Mouse (Mus musculus) left cerebral cortex, adult 2 months (tissue): Measurements from ENCODE around the gene Nf1. TPM values are rescaled to one million over a fixed set of nuclear protein-coding genes. Genes with fewer than 3 reads are reported as not detected.

Experiments
- DNase-seq, 2 experiments: peaks; one replicate each; pipeline ENCODE4 v3.0.0; 2021 to 2022; ENCODE audit warnings: low spot score in 2 of 2, mixed read lengths in 1 of 2; ENCODE audit errors: extremely low spot score in 1 of 2
- H3K27ac ChIP-seq: fragments of 200-600 bp; 2 replicates; pipeline ENCODE4 v1.8.1; 2022
- H3K4me3 ChIP-seq: fragments of 200-600 bp; 2 replicates; pipeline ENCODE4 v1.8.1; 2022
- CTCF ChIP-seq: fragments of 200-600 bp; IDR thresholded peaks from 2 replicates; pipeline ENCODE4 v1.8.1; 2022; ENCODE audit warnings: antibody characterized with exemption, mild to moderate bottlenecking, moderate library complexity
- intact Hi-C: fragments of 180-260 bp; cut with DNase I; formaldehyde crosslinking; loops from one replicate; pipeline ENCODE4 v1.15.1; 2025
- total RNA-seq, 2 experiments: library from RNA; stranded (reverse); gene quantifications; 2 replicates each; pipeline ENCODE4 v1.2.3; 2021

Nf1 gene
- total RNA-seq, 2 experiments from 2014 or later: 129 to 131 TPM

DNA sequence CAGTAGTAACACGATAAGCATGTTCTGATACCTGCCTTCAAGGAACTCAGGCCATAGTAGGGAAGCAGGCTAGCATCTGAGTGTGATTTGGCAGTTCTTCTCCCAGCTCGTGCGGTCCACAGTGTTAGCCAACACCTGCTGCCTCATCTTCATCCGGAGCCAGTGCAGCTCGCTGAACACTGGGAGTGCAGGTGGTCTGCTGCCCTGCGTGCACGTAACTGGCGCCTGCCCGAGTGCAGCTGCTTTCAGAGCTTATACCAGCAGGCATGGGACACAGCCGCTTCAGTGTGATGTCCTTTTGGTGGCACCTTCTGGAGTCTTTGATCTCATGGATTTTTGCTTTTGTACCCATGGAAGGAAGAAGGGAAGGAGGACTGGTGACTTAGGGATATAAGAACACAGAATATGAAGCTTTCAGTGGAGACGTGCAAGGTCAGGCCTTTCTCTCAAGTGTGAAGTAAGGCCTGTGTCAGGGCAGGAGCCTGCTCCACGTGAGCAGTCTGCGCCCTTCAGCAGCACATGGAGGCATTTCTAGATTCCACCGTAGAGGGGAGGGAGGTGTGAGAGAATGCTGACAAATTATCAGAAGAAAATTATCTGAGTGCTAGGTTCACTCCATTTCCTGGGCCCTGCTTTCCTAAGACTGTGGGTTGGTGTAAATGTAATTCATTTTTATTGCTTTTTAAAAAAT lies 236.0 kb downstream of the Nf1 start:
- peak overlapping the region; percentile 1; the same call in 1 of the 2 replicates for H3K27ac ChIP-seq
- DNase-seq: no peak
- no peak overlapping the region for H3K4me3 ChIP-seq
- TF ChIP-seq CTCF: no peak
- intact Hi-C loops: loop anchor here (5.0 to 10.0 kb wide), 2 partner anchors 103 to 321 kb away; partner anchors contain the start of gene Wsb1

- peak; percentile 91 for TF ChIP-seq CTCF
- intact Hi-C loops: loop anchor here (5.0 to 10.0 kb wide), 2 partner anchors 105 to 323 kb away; partner anchors contain the start of gene Wsb1
- H3K27ac ChIP-seq: peak overlapping the region; percentile 74
These were observed 238.2 kb downstream of the Nf1 start for GRCm38 (mm10) chr11:79577741-79578140.

GRCm38 (mm10) chr11:79580660-79581059 lies 241.2 kb downstream of the Nf1 start:
- TF ChIP-seq CTCF: peak; percentile 32
- intact Hi-C loops: no loop called here
- no peak for DNase-seq
- no peak overlapping the region for H3K27ac ChIP-seq
- no peak overlapping the region for H3K4me3 ChIP-seq

More at GRCm38 (mm10) chr11:79577741-79578140, 238.2 kb downstream of the Nf1 start:
- H3K4me3 ChIP-seq: no peak overlapping the region
- DNase-seq: peak; percentile 74 to 84

DNA sequence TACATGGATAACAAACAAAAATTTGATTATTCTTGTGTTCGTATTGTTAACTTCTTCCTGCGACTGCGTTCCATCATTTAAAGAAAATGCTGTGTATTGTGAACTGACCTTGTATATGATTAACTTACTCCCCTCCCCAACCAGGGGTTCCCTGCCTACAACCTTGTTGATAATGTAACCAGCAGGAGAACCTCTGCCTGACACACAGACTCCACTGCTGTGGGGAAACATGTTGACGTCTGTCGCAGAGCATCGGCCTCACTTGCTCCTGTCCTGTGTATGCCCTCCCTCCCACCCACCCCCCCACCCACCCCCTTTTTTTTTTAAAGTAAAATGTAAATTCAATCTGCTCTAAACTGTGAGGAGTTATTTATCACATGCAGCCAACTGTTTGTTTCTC lies 241.8 kb downstream of the Nf1 start:
- no peak for DNase-seq
- Histone ChIP-seq H3K4me3 (no peak overlapping the region), H3K27ac (no peak overlapping the region)
- no peak for TF ChIP-seq CTCF
- intact Hi-C loops: no loop called here

DNA sequence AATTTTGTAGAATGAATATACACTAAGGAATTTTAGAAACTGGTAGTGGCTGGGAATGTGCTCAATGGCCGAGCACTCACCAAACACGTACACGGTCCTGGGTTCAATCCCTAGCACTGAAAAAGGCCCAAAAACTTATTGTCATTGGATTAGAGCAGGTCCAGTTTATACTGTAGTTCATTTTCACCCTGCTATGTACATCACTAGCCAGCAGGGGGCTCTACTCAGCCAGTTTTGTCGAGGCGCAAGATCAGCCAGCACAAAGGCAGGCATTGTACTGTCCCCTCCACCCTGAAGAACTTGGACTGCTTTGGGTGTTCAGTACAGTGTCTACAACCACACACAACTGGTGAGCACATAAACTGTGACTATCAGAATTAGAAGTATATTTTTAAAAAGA lies 244.7 kb downstream of the Nf1 start:
- TF ChIP-seq CTCF: peak; percentile 84
- DNase-seq: peak; percentile 72 to 73
- Histone ChIP-seq H3K27ac (no peak overlapping the region), H3K4me3 (no peak overlapping the region)
- intact Hi-C loops: no loop called here

GRCm38 (mm10) chr11:79589317-79590075 lies 250.0 kb downstream of the Nf1 start:
- peak; percentile 28 for TF ChIP-seq CTCF
- DNase-seq: peak in 1 of 2 experiments; percentile 37
- Histone ChIP-seq H3K4me3 (no peak overlapping the region), H3K27ac (no peak overlapping the region)
- intact Hi-C loops: loop anchor here (2.0 to 5.0 kb wide), 3 partner anchors 33 to 333 kb away; no protein-coding TSS in a partner anchor

GRCm38 (mm10) chr11:79590664-79591590 lies 251.4 kb downstream of the Nf1 start, which contains the start of gene Rab11fip4:
Rab11fip4 (plus strand) TSS chr11:79591212.
- peak within 1 kb of the TSS; percentile 76 for H3K4me3 ChIP-seq
- intact Hi-C loops: no loop called here
- peak; percentile 63 to 72 for DNase-seq
- peak within 1 kb of the TSS; percentile 95 for H3K27ac ChIP-seq
- TF ChIP-seq CTCF: no peak

- intact Hi-C loops: no loop called here
- H3K4me3 ChIP-seq: peak overlapping the region; percentile 76
- peak; percentile 37 to 41 for DNase-seq
- H3K27ac ChIP-seq: peak overlapping the region; percentile 95
- no peak for TF ChIP-seq CTCF
These were observed 252.1 kb downstream of the Nf1 start for GRCm38 (mm10) chr11:79591591-79591975.

DNA sequence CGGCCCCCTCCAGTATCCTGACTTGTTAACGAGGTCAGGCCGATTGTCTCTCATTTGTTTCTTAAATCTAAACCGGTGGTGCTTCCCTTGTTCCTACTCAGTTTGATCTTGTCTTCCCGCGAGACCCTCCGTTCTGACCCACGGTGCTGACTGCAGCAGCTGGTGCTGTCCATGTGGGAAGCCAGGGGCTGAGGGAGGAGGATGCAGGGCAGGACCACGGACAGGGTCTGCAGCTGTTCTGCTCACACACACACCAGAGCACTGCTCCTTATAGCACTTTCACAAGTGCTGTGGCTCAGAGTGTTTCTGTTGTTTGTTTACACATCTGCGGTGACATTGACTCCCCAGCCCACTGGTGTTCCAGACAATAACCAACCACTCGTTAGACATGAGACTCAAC lies 254.0 kb downstream of the Nf1 start:
- intact Hi-C loops: no loop called here
- no peak for DNase-seq
- TF ChIP-seq CTCF: no peak
- Histone ChIP-seq H3K4me3 (peak overlapping the region; percentile 76), H3K27ac (peak overlapping the region; percentile 24; the same call in 1 of the 2 replicates)

GRCm38 (mm10) chr11:79610454-79610853 lies 271.0 kb downstream of the Nf1 start:
- H3K27ac ChIP-seq: peak overlapping the region; percentile 67
- intact Hi-C loops: no loop called here

GRCm38 (mm10) chr11:79611011-79611666 lies 271.6 kb downstream of the Nf1 start:
- intact Hi-C loops: no loop called here
- TF ChIP-seq CTCF: no peak
- DNase-seq: no peak
- Histone ChIP-seq H3K27ac (peak overlapping the region; percentile 67), H3K4me3 (no peak overlapping the region)

More at GRCm38 (mm10) chr11:79610454-79610853, 271.0 kb downstream of the Nf1 start:
- TF ChIP-seq CTCF: no peak
- H3K4me3 ChIP-seq: no peak overlapping the region
- DNase-seq: no peak
